Mouse (Mus musculus): ENCODE data around the gene Mlip. TPM values are rescaled to one million over a fixed set of nuclear protein-coding genes. Genes with fewer than 3 reads are reported as not detected.
"Not testable (repeated sequence)": the region's sequence is repeated elsewhere in the genome, so short reads cannot be mapped to it uniquely, and the experiment has no call there.

The Mlip gene
- polyA plus RNA-seq, 1 experiment from 2014 or later = 94.7 TPM

DNA sequence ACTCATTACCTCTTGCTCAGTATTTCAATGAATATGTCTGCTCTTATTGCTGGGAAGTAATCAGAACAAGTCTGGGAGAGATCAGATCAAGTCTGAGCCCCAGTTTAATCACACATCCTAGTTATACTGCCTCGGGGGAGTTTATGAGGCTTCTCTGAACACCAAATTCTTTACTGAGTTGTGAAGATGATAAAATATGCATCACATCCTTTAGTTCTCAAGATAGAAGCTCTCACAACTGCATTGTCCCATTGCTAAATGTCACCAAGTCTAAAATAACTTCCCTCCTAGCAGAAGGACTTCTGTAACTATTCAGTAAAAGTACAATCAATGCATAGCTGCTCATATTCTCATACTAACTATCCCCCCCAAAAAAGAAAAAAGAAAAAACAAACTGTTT lies 154.5 kb downstream of the Mlip start:
- ATAC-seq (replicated peaks; ENCODE audit: insufficient number of reproducible peaks, insufficient read depth, low FRiP score, low read depth) = no peak
- H3K36me3 ChIP-seq = no peaks in the 10 kb centered on the region
- 32% methylated on average over 1 of the region's 1 CpGs for WGBS
- no peak overlapping the region for H3K9ac ChIP-seq
- no peak overlapping the region for H3K27ac ChIP-seq
- H3K4me1 ChIP-seq (replicated peaks) = no peaks in the 10 kb centered on the region
- H3K9me3 ChIP-seq (replicated peaks) = no peaks in the 10 kb centered on the region
- no peak overlapping the region for H3K4me2 ChIP-seq
- no peak overlapping the region for H3K4me3 ChIP-seq
- no peaks in the 10 kb centered on the region for H3K27me3 ChIP-seq

DNA sequence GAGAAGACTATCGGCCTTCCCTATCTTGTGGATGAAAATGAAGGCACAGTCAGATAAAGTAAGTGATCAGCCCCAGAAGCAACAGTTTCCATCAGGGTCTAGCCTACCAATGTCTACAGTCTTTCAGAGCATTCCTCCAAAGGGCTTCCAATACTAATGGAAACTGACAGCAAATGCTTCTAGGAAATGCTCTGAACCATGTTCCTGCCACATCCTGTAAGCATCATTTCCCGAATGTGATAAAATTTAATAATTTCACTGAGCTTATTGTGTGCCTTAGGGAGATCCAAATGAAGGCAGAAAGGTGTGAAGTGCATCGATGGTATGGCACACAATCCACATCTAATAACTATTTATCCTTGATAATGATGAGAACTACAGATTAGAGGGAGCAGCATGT lies 173.3 kb downstream of the Mlip start:
- Histone ChIP-seq H3K9me3 (replicated peaks) (no peaks in the 10 kb centered on the region), H3K4me3 (no peak overlapping the region), H3K36me3 (no peaks in the 10 kb centered on the region), H3K9ac (no peak overlapping the region), H3K4me2 (no peak overlapping the region), H3K4me1 (replicated peaks) (no peaks in the 10 kb centered on the region), H3K27ac (no peak overlapping the region), H3K27me3 (no peaks in the 10 kb centered on the region)
- WGBS = 85% methylated on average over 3 of the region's 3 CpGs
- no peak for ATAC-seq (replicated peaks; ENCODE audit: insufficient number of reproducible peaks, insufficient read depth, low FRiP score, low read depth)

DNA sequence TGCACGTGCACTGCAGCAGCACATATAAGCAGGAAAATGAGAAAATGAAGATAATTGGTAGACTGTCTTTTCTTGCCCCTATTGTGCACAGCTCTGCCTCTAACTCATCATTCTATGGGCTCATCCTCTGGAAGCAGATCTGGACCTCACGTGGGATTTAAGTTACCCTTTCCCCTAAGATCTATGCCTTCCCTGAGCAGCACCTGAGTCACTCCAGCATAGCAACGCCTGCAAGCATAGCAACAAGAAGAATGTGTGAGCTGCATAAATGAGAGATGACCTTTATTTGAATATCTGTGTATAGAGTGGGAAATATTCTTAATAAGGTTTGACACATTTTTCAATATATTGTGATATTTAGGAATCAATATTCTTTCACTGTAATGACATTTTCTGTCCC lies 176.9 kb downstream of the Mlip start:
- Histone ChIP-seq H3K9ac (no peak overlapping the region), H3K4me3 (no peak overlapping the region), H3K4me1 (replicated peaks) (no peaks in the 10 kb centered on the region), H3K27me3 (no peaks in the 10 kb centered on the region), H3K9me3 (replicated peaks) (no peaks in the 10 kb centered on the region), H3K4me2 (no peak overlapping the region), H3K36me3 (no peaks in the 10 kb centered on the region), H3K27ac (no peak overlapping the region)
- 71% methylated on average over 3 of the region's 3 CpGs for WGBS
- ATAC-seq (replicated peaks; ENCODE audit: insufficient number of reproducible peaks, insufficient read depth, low FRiP score, low read depth) = no peak

- Histone ChIP-seq H3K4me2 (no peak overlapping the region), H3K27me3 (no peaks in the 10 kb centered on the region), H3K9ac (no peak overlapping the region), H3K4me1 (replicated peaks) (no peaks in the 10 kb centered on the region), H3K36me3 (no peaks in the 10 kb centered on the region), H3K9me3 (replicated peaks) (no peaks in the 10 kb centered on the region), H3K27ac (no peak overlapping the region), H3K4me3 (no peak overlapping the region)
- WGBS = 72% methylated on average over 5 of the region's 5 CpGs
- ATAC-seq (replicated peaks; ENCODE audit: insufficient number of reproducible peaks, insufficient read depth, low FRiP score, low read depth) = no peak
Measured at GRCm38 (mm10) chr9:77172044-77172443, 180.7 kb downstream of the Mlip start.

- H3K4me2 ChIP-seq = no peak overlapping the region
- no peak for ATAC-seq (replicated peaks; ENCODE audit: insufficient number of reproducible peaks, insufficient read depth, low FRiP score, low read depth)
- no peaks in the 10 kb centered on the region for H3K27me3 ChIP-seq
- WGBS = 80% methylated on average over 6 of the region's 6 CpGs
- H3K27ac ChIP-seq = no peak overlapping the region
- H3K4me3 ChIP-seq = no peak overlapping the region
- H3K4me1 ChIP-seq (replicated peaks) = no peaks in the 10 kb centered on the region
- no peaks in the 10 kb centered on the region for H3K9me3 ChIP-seq (replicated peaks)
- no peaks in the 10 kb centered on the region for H3K36me3 ChIP-seq
- no peak overlapping the region for H3K9ac ChIP-seq
Measured at GRCm38 (mm10) chr9:77165877-77166276, 186.9 kb downstream of the Mlip start.

DNA sequence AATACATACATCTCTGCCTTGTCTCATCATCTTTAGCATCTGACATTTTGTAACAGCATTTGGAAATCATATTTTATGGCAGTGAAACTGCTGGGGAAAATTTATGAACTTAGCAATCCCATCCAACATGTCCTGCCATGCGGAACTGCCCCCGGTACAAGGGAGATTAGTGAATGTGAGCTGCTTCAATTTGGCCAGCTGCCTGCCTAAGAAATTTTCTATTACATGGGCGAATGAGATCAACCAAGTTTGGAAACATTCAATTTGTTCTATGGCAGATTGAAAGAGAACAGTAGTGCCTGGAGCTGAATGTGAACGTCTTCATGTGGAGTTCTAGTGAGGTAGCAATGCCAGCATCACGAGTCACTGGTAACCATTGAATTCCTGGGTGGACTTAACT lies 191.0 kb downstream of the Mlip start:
- H3K27ac ChIP-seq = no peak overlapping the region
- H3K4me1 ChIP-seq (replicated peaks) = no peaks in the 10 kb centered on the region
- H3K27me3 ChIP-seq = no peaks in the 10 kb centered on the region
- no peak for ATAC-seq (replicated peaks; ENCODE audit: insufficient number of reproducible peaks, insufficient read depth, low FRiP score, low read depth)
- no peaks in the 10 kb centered on the region; the same call in 1 of the 2 replicates for H3K36me3 ChIP-seq
- H3K4me3 ChIP-seq = no peak overlapping the region
- no peaks in the 10 kb centered on the region for H3K9me3 ChIP-seq (replicated peaks)
- WGBS = 75% methylated on average over 5 of the region's 5 CpGs
- no peak overlapping the region for H3K4me2 ChIP-seq
- H3K9ac ChIP-seq = no peak overlapping the region

DNA sequence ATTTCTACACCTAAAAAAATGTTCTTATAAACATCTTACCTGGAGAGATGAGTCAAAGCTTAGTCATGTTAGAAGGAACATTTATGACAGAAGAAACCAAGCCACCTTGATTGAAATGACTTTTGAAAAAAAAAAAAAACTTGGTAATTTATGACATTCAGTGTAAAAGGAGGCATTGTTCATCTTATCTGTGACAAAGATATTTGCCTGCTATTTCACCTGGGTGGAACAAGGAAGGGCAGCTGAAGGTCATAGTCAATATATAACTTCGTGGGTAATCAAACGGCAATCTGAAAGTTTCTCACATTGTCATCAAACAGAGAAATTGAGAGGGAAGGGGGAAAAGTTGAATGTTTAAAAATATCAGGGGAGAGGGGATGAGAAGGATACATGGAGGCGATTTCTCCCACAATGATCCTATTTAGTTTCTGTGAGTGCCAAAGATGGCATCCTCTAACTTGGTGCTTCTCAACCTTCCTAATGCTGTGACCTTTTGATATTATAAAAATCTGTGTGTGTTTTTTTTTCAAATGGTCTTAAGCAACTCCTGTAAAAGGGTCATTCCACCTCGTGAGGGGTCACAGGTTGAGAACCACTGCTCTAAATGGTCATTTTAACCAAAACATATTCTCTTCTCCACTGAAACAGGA lies 192.4 kb downstream of the Mlip start:
- no peak overlapping the region for H3K4me2 ChIP-seq
- H3K4me3 ChIP-seq = no peak overlapping the region
- no peak for ATAC-seq (replicated peaks; ENCODE audit: insufficient number of reproducible peaks, insufficient read depth, low FRiP score, low read depth)
- no peak overlapping the region for H3K27ac ChIP-seq
- H3K4me1 ChIP-seq (replicated peaks) = no peaks in the 10 kb centered on the region
- no peaks in the 10 kb centered on the region; the same call in 1 of the 2 replicates for H3K36me3 ChIP-seq
- WGBS = 78% methylated on average over 4 of the region's 4 CpGs
- no peaks in the 10 kb centered on the region for H3K9me3 ChIP-seq (replicated peaks)
- no peak overlapping the region for H3K9ac ChIP-seq
- no peaks in the 10 kb centered on the region for H3K27me3 ChIP-seq

DNA sequence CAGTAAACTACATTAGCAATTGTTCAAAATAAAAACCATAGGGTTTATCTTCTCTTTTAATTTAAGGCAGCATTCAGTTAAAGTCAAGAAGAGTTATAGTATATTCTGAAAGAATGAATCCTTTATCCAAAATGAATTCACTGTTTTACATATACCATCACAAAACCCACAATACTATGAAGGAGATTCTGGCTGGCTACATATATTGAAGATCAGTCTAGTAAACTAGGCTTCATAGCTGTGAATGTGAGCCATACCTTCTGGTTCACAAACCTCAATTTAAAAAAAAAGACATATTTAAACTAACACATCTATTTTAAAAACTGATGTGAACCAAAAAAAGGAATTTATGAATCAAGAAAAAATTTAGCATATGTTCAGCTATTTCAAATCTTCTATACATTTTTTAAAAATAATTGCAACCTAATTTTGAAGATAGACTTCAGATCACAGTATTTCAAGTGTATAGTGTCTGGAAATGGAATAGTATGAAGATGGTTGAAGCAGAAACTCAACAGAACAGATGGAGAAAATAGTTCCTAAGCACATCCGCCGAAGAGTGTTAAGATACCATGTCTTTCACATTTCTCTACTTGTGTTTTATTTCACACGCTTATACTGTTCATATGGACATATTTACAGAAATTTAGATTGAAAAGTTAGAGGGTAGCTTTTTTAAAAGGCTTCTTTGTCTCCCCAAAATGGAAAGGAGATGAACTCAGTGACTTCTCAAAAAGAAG lies 204.1 kb downstream of the Mlip start:
- no peak overlapping the region for H3K4me2 ChIP-seq
- WGBS = 88% methylated on average over 3 of the region's 3 CpGs
- no peaks in the 10 kb centered on the region for H3K4me1 ChIP-seq (replicated peaks)
- H3K27me3 ChIP-seq = no peaks in the 10 kb centered on the region
- H3K9me3 ChIP-seq (replicated peaks) = no peaks in the 10 kb centered on the region
- no peak overlapping the region for H3K27ac ChIP-seq
- no peak overlapping the region for H3K9ac ChIP-seq
- no peak overlapping the region for H3K4me3 ChIP-seq
- ATAC-seq (replicated peaks; ENCODE audit: insufficient number of reproducible peaks, insufficient read depth, low FRiP score, low read depth) = no peak
- H3K36me3 ChIP-seq = no peaks in the 10 kb centered on the region

DNA sequence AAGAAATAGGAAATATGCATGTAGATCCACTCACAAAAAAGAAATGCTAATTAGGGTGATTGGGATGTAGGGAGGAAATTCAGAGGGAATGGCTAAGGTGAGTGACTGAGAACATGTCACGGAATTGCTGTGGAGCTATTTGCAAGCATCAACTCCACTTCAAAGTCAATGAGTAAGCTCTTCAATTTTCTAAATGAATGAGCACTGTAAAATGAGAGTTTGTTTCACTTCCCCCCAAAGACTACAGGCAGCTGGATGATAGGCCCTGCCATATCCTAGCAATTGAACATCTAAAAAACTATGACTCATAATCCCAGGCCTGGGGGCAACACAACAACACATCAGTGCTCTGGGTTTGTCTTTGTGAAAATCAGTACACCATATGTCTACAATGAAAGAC lies 233.0 kb downstream of the Mlip start:
- Histone ChIP-seq H3K4me2 (no peak overlapping the region), H3K4me1 (replicated peaks) (peaks cover 4% of the 10 kb centered on the region), H3K27me3 (no peaks in the 10 kb centered on the region), H3K4me3 (no peak overlapping the region), H3K27ac (no peak overlapping the region), H3K9me3 (replicated peaks) (no peaks in the 10 kb centered on the region), H3K9ac (no peak overlapping the region), H3K36me3 (no peaks in the 10 kb centered on the region)
- WGBS = 91% methylated on average over 1 of the region's 1 CpGs
- no peak for ATAC-seq (replicated peaks; ENCODE audit: insufficient number of reproducible peaks, insufficient read depth, low FRiP score, low read depth)

DNA sequence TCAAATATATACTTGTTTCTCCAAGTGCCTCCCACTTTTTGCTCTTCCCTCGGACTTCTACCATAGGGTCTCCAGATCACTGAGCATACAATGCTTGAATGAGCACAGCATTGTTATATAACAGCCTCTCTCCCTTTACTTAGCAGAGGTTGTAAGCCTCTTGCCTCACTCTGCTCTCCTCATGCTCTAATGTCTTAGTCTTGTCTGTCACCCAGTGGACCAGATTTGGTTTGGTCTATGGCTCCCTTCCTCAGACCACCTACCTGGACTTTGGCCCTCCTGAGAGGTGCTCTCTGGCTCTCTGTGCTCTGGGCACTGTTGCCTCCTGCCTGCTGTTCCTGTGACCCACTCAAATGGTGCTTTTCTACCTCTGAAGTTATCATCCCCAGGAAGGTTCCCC lies 255.9 kb downstream of the Mlip start:
- Histone ChIP-seq H3K4me2 (no peak overlapping the region), H3K4me1 (replicated peaks) (no peaks in the 10 kb centered on the region), H3K27ac (no peak overlapping the region), H3K9me3 (replicated peaks) (no peaks in the 10 kb centered on the region), H3K9ac (no peak overlapping the region), H3K4me3 (no peak overlapping the region), H3K36me3 (no peaks in the 10 kb centered on the region), H3K27me3 (no peaks in the 10 kb centered on the region)
- 85% methylated on average over 1 of the region's 1 CpGs for WGBS
- no peak for ATAC-seq (replicated peaks; ENCODE audit: insufficient number of reproducible peaks, insufficient read depth, low FRiP score, low read depth)

DNA sequence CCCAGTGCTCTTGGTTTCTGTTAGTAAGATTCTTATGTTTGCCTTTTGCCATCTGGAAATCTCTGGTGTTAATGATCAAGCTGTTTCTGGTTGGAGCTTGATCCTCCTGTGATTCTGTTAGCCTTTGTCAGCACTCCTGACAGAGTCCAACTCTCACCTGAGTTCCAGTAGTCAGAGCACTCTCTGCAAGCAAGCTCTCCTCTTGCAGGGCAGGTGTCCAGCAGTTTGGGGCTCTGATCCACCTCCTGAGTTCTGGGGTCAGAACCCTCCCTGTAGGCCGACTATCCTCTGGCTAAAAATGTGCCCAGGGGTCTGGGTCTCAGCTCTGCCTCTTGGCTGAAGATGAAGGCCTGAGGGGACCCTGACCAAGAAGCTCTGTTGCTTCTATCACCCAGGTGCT lies 269.5 kb downstream of the Mlip start:
- H3K27me3 ChIP-seq; H3K4me1 ChIP-seq (replicated peaks); H3K9ac ChIP-seq; H3K4me2 ChIP-seq; H3K36me3 ChIP-seq; H3K4me3 ChIP-seq; H3K9me3 ChIP-seq (replicated peaks); H3K27ac ChIP-seq; ATAC-seq (replicated peaks; ENCODE audit: insufficient number of reproducible peaks, insufficient read depth, low FRiP score, low read depth): not testable (repeated sequence)
- WGBS = 73% methylated on average over 1 of the region's 1 CpGs

GRCm38 (mm10) chr9:77071676-77072075 lies 281.1 kb downstream of the Mlip start:
- no peak overlapping the region for H3K4me3 ChIP-seq
- no peak overlapping the region for H3K4me2 ChIP-seq
- WGBS = 74% methylated on average over 2 of the region's 2 CpGs
- no peaks in the 10 kb centered on the region for H3K4me1 ChIP-seq (replicated peaks)
- H3K9me3 ChIP-seq (replicated peaks) = no peaks in the 10 kb centered on the region
- no peaks in the 10 kb centered on the region for H3K27me3 ChIP-seq
- no peak for ATAC-seq (replicated peaks; ENCODE audit: insufficient number of reproducible peaks, insufficient read depth, low FRiP score, low read depth)
- H3K36me3 ChIP-seq = no peaks in the 10 kb centered on the region
- H3K9ac ChIP-seq = no peak overlapping the region
- H3K27ac ChIP-seq = no peak overlapping the region

Data from heart, embryonic 15.5 days (tissue).